Mouse (Mus musculus) spleen, postnatal 36 days (tissue): ENCODE measurements around the gene Zfp715.

Experiments used
- DNase-seq, 2 experiments: peaks; one replicate each; pipeline ENCODE4 v3.0.0; 2022; ENCODE audit warnings: low spot score in 2 of 2, mixed read lengths in 1 of 2

Gene Zfp715

DNA sequence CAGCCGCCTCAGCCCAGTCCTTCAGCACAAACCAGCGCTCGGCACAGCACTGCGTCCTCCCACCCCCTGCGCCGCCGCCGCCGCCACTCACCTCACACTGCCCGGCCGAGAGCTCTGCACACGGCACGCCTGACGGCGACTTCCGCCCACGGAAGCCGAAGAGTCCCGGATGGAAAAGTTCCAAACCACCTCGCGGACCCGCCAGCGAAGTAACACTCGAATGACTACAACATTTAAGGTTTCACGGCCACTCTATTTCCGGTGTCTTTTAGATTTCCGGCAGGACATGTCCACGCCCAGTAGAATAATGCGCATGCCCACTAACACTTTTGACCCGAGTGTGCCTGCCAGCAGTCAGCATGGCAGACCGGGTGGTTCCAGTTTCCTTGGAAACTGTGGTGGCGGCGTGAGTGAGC, at the start of gene Zfp715:
TSS of gene Zfp715 (minus strand) at position 282 of the 416 bp plus-strand sequence.
- peak; percentile 90 to 92 for DNase-seq

DNA sequence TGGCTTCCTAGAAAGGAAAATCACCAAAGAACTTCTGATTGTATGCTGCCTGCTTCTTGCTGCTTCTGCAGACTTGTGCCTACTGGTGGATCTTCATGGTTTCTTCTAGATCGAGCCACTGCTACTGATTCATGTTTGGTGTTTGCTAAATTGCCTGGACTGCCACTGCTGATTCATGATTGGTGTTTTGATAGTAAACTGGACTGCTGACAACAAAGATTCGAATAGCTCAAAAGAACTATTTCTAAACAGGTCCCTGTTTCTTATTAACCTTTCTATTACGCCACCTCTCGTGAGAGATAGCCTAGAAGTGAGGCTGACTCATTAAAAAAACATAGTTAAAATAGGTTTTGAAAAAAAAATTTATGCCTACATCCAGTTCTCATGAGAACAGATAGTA, 48.9 kb upstream of the Zfp715 start:
- no peak for DNase-seq

DNA sequence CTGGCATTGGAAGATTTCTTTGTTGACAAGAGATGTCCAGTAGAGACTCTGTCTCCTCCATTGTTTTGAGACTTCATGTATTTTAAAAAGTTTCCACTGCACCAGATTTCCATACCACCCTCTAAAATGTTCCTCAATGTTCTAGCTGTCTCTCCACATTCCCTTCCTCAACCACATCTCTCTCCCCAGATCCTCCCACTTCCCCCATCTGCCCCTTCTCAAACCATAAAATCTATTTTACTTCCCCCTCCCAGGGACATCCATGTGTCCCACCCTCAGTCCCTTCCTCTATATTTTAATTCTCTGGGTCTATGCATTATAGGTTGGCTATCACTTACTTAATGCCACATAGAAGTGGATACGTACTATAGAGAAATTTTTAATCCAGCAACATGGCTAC, 48.3 kb upstream of the Zfp715 start:
- no peak for DNase-seq

DNA sequence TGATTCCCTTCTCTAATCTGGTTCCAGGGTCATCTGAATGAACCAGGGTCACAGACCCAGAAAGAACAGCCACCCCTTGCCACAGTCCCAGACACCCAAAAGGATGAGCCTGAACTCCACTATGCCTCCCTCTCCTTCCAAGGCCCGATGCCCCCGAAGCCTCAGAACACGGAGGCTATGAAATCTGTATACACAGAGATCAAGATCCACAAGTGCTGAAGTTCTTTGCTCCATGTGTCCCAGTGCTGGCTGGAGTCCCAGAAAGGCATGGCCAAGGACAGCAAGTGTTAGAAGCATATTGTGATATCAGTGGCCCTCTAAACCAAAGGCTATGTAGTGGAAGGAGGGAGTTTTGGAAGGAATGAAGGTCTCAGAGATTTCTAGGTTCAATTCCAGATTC, 45.5 kb upstream of the Zfp715 start:
- no peak for DNase-seq

DNA sequence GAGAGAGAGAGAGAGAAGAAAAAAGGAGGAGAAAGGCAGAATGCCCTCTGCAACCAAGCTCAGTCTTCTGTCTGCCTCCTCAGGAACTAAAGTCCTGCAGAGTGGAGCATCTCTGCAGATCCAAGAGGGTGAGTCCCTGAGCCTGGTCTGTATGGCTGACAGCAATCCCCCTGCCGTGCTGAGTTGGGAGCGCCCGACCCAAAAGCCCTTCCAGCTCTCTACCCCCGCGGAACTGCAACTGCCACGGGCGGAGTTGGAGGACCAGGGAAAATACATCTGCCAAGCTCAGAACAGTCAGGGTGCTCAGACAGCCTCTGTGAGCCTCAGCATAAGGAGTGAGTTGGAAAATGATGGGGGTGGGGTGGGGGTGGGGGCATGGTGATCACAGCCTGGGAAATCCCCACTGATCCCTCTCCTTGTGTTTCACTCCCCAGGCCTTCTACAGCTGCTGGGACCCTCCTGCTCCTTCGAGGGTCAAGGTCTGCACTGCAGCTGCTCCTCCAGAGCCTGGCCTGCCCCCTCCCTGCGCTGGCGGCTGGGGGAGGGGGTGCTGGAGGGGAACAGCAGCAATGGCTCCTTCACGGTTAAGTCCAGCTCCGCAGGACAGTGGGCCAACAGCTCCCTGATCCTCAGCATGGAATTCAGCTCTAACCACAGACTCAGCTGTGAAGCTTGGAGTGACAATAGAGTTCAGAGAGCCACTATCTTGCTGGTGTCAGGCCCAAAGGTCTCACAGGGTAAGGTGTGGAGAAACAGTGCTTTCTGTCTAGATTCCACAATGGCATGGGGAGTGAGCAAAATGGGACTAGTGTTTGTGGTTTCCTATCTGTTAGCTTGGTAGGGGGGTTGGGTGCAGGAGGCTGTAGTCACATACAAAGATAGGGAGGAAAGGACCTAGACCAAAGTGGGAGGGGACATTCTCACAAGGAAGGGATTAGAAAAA, 42.1 kb upstream of the Zfp715 start:
- DNase-seq = no peak

DNA sequence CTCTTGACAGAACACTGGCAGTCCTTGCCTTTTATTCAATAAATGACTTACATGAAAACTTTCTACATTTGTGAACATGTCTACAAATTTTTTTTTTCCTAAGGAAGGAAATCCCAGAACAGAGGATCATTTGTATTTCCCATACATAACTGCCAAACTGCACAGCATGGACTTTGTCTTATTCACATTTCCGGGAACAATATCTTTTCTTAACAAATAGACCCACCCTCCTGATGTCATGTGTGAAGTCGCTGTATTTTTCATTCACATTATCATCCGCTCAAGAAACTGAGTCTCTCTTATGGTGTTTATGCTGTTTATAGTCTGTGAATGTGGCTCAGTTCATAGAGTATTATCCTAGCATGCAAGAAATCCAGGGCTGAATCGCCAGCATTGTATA, 40.7 kb upstream of the Zfp715 start:
- no peak for DNase-seq

DNA sequence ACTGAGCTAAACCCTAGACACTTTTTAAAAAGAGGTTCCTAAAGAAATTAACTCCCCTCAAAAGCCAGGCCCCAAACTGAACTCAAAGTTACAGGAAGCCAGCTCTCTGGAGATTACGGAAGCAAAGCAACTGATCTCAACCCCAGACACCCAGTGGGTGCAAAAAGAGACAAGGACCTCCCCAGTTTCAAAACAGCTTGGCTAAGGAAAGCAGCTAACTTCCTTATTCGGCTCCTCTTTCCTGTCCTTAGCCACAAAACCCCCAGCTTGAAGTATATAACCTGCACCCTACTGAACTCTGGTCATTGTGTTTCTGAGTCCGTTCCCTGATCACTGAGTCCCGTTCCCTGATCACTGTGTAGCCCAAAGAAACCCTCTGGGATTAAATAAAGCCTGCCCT, 40.0 kb upstream of the Zfp715 start:
- DNase-seq = peak; percentile 43 to 59

DNA sequence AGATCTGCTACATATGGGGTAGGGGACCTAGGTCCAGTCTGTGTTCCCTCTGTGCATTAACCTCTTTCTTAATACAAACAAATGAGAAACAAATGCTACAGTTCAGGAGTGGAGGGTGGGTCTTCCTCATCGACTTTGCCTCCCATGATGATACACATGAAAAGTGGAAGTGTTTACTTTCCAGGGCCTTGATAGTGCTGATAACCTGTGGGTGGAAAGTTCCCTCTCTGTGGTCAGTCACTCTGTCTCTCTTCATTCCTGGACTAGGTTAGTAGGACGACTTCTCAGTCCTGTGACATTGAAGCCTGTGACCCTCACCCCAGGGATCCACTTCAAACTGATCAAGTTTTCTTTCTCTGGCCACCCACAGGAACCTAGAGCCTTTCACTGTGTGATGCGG, 38.1 kb upstream of the Zfp715 start, which contains the start of gene Siglecf:
TSS of gene Siglecf (plus strand) at position 188 of the 400 bp plus-strand sequence.
- DNase-seq = no peak

DNA sequence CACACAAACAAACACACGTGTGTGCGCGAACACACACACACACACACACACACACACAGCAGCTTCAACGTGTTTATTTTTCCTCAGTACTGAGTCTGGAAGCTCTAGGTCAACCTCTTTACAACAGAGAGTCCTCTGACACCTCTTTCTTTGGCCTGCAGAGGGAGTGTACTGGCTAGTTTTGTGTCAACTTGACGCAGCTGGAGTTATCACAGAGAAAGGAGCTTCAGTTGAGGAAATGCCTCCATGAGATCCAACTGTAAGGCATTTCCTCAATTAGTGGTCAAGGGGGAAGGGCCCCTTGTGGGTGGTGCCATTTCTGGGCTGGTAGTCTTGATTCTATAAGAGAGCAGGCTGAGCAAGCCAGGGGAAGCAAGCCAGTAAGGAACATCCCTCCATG, 36.5 kb upstream of the Zfp715 start:
- DNase-seq = peak; percentile 32 to 33

DNA sequence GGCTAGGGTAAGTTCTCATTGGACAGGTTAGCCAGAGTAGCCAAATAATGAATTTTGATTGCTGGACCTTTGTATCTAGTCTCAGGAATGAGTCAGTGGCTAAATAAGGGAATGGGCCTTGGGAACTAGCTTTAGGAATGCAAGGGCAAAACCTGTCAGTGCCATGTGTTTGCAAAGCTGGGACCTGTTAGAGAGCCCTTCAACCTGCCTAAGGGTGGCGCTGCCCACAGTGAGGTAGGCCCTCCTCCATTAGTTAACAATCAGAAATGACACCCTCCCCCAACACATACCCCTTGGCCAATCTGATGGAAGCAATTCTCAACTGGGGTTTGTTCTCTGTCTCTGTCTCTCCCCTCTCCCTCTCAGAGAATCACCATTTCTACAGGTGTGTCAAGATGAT, 33.5 kb upstream of the Zfp715 start:
- DNase-seq = no peak

DNA sequence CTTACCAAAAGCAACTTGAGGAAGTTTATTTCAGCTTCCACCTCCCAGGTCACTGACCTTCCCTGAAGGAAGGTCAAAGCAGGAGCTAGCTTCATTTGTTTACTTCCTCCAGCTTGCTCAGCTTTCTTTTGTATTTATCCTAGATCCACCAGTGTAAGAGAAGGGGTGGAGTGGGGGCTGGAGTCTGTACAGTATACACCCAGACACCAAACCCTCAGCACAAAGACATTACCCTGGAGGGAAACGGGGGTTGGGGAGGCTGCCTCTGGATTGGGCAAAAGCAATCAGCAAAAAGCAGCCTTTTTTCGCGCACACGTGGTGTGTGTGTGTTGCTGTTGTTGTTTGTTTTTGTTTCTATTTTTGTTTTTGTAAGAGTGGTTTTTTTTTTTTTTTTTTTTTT, 33.1 kb upstream of the Zfp715 start:
- DNase-seq = no peak

DNA sequence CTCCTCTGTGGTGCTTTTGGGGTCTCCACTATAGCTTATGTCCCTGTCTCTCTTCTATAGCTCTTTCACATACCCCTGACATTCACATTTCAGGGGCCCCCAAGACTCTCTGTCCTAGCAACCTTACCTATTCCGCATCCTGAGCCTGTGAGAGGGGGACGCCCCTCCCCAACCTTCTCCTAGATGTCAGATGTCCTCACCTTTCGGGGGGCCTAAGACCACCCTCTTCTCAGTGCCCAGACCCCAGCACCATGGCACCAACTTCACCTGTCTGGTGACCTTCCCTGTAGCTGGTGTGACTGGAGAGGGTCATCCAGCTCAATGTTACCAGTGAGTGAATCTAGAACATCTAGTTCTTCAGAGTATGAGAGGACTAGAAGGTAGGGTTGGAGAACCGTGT, 31.4 kb upstream of the Zfp715 start:
- DNase-seq = no peak

DNA sequence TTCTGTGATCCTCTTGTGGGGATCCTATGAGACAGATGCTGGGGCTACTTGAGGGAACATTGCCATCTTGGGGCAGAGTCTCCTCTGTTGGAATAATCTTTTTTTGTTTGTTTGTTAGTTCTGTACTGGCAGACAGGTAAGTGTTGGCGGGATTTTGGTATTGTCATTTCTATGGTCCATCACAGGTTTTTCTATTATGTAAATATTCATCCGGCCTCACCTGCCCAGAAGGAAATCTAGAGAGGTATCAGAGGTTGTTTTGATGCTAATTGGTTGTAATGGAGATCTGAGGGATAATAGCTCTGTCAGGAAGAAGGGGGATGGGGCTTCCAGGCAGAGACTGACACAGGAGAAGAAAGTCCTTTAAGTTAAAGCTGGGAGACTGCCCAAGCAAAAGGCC, 30.9 kb upstream of the Zfp715 start:
- no peak for DNase-seq

DNA sequence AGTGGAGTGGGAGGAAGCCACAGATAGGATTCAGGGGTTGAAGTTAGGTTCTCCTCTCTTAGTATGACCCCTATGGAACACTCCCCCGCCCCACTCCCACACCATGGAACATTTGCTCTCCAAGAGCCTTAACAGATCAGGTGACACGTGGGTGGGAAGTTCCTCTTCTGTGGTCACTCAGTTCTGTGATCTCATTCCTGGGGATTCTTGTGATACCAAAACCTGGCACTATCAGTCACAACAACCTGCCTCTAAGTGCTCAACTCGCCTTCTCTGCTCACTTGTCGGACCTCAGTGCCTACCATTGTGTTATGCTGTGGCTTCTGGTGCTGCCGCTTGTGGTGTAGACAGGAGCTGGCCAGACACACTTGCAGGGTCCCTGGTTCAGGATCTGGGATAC, 30.1 kb upstream of the Zfp715 start:
- DNase-seq = no peak

DNA sequence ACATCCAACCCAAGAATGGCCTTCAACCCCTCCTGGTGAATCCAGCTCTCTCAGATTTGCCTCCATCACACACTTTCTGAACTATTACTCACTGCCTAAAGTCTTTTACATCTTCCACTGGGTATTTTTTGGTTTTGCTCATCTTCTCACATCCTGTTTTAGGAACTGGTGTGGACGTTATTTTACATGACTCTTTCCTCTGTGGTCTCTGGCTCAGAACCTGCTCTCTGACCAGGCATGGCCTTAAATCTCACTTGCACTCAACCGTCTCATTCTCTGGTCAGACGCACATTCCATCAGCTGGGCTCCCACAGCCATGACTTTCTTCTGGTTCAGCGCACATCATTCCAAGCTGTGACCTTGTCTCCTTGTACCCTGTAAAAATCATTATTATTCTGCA, 27.7 kb upstream of the Zfp715 start:
- no peak for DNase-seq

DNA sequence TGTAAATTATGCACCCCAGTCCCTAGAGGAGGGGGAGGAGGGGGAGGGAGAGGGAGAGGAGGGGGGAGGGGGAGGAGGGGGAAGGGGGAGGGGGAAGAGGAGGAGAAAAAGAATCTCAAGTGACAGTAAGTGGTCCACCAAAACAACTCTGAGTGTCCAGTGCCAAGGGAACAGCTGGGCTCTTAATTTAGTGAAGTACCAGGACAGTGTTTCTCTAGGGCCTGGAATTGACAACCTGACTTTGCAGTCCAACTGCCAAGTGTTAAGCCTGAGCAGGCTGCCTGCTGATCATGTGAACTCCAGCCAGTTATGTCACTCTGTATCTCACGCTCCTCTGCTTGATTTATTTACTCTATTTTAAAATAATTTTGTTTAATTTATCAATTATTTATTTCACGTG, 20.8 kb upstream of the Zfp715 start:
- no peak for DNase-seq

DNA sequence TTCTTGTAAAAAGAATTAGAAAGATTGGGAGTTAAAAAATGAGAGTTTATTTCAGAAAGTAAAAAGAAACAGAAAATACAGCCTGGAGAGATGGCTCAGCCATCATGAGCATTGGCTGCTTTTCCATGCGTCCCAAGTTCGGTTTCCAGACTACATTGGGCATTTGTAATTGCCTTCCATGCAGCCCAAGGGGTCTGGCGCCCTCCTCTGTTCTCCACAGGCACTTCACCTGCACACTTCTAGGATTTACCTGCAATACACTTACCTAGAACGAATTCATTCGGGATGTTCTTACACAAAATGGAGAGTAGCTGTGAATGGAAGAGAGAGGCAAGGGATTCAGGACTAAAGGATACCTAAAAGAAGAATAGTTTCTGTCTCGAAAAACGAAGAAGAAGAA, 20.1 kb upstream of the Zfp715 start:
- no peak for DNase-seq

DNA sequence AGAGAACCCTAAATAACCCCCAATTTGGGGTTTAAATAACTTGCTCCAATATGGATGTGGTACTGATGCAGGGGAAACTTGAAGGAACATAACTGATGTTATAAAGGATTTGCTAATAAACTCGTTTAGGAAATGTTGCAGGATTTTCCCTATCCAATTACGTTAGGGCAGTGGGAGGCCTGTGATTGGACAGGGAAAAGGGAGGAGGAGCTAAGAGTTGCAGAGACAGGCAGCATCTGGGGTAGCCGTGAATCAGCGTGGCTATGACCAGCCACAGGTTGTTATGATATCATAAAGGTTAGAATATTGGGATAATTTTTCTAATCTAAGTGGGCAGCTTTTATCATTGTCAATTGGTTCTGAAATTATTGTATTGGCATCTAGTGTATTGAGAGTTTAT, 15.0 kb upstream of the Zfp715 start:
- DNase-seq = no peak

DNA sequence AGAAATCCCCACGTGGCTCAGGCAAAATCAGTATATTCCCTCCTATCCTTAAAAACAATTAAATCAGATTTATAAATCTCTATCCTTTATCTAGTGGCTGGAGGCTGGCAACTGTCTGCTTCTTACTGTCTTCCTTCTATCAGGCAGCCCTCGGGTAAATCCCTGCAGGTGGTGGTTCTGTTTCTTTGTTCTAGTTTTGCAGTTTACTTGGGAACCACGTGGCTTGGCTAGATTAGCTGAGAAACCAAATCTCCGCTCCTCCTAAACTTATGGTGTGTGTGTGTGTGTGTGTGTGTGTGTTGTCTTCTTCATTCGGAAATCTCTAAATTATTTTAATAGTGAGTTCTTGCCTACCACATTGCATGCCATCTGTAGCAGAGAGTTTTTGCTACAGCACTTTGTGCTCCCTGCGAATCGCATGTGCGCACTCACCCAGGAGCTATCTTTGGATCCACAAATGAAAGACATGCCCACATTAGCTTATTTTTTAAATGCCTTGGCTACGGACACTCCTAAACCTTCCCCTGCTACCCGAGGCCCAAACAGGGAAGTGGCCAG, 13.2 kb upstream of the Zfp715 start:
- no peak for DNase-seq

DNA sequence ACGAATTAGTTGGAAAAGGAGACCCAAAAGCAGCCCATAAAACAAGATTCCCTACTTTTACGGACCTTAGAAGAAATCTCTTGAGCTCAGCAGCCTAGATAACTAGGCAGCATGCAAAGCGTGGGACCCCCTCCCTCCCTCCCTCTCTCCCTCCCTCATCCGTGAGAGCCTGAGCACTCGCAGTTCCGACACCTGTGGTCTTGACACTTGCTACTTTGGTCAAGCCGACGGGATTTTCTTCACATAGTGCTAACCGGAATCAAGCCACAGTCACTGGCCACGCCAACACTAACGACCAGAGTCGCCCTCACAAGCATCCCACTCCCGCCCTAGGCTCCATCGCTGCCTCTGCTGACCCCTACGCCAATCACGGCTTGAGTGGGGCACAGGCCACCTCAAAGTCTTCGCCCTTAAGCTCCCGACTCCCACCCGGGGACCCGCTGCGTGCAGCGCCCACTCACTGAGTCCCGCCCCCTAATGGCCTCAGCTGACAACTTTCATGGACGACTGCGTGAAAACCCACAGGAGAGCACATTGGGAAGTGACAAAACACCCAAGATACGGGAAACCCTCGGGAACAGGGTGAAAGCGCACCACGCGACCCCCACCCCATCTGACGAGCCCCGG, 595 bp downstream of the Zfp715 start:
- DNase-seq = peak in 1 of 2 experiments; percentile 47

DNA sequence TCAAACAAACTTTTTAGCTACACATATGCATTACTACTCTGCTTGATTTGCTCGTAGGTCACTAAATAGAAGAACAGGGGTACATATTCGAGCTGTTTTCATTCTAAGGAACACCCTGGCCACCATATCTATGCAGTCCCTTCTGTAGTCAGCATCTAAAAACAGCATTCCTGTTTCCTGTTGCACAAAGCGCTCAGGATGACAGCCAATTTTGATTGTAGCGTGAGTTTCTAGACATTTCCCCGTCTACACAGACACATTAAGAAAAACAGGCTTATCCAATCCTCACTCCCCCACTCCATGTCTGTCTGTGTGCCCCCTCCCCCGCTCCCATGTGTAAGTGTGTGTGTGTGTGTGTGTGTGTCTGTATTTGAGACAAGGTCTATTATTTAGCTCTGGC, 1.5 kb downstream of the Zfp715 start:
- DNase-seq = no peak

DNA sequence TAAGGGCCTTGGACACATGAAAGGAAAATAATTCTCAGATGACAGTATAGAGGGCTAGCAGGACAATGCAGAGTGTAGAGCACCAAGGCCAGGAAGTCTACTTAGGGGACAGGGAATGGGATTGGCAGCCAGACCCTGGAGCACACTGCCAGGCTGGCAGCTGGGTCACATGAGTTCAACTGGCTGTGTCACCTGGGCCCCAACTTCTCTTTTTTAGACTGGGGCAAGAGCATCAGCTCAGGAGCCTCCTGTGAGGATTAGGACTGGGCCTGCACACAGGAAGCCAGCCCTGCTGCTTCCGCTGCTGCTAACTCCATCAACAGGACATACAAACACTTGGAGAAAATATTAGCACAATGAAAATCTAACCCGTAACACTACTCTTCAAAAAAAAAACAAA, 4.0 kb downstream of the Zfp715 start:
- DNase-seq = peak; percentile 3 to 10

DNA sequence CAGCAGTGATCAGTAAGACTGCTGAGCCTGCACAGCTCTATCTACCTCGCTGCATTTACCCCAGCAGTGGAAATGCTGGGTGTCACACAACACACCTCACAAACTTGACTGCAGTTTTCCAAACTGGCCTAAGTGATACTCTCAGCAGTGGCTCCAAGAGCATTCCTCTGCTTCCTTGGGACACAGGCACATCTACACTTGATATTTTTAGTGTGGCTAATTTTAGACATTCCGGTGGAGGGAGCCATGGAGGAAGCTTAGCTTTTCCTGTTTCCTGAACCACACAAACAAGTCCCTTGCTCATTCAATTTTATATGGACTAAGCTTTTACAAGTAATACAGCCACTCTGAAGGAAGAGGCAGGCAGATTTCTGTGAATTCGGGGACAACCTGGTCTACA, 7.9 kb downstream of the Zfp715 start:
- no peak for DNase-seq
